Mouse (Mus musculus) CH12.LX (cell line): ENCODE data around the gene Camta1. TPM values are rescaled to one million over a fixed set of nuclear protein-coding genes. Genes with fewer than 3 reads are reported as not detected.

ENCODE experiments used
- DNase-seq: peaks from one replicate; pipeline ENCODE4 v3.0.0-alpha.2; 2013; ENCODE audit errors: extremely low read depth
- H3K27ac ChIP-seq: 2 replicates; pipeline ENCODE4 v1.5.1; 2012; ENCODE audit warnings: low read depth, mild to moderate bottlenecking, control low read depth, moderate library complexity; ENCODE audit not compliant: insufficient read depth
- H3K27me3 ChIP-seq: replicated peaks from 2 replicates; pipeline ENCODE3; 2012; ENCODE audit warnings: inconsistent platforms
- H3K36me3 ChIP-seq, 2 experiments: replicated peaks in 1 of 2; 2 replicates each; pipeline versions ENCODE3 to v1.6.1; 2012; ENCODE audit warnings: inconsistent platforms in 1 of 2, low read length in 1 of 2, mild to moderate bottlenecking in 1 of 2, mixed read lengths in 1 of 2, moderate library complexity in 1 of 2; ENCODE audit not compliant: control insufficient read depth in 1 of 2, insufficient read depth in 1 of 2
- H3K4me1 ChIP-seq, 2 experiments: 2 replicates each; pipeline ENCODE4 v1.6.1; 2012; ENCODE audit warnings: inconsistent platforms in 1 of 2, moderate library complexity in 1 of 2; ENCODE audit not compliant: insufficient read depth in 2 of 2, control insufficient read depth in 1 of 2
- H3K4me2 ChIP-seq: 2 replicates; pipeline ENCODE4 v1.6.1; 2012; ENCODE audit warnings: low read depth, mild to moderate bottlenecking, control low read depth; ENCODE audit not compliant: poor library complexity, insufficient read depth, severe bottlenecking
- H3K4me3 ChIP-seq, 3 experiments: fragments of 150-350 bp in 1 of 3; sonication (generic) in 1 of 3; replicated peaks in 1 of 3; 2 replicates each; pipeline versions ENCODE3 to v1.5.1; 2011 to 2012; ENCODE audit warnings: low read depth in 2 of 3, low read length in 2 of 3, mild to moderate bottlenecking in 2 of 3, moderate library complexity in 2 of 3, control low read depth in 1 of 3, improper control_type of control experiment in 1 of 3, inconsistent platforms in 1 of 3, mixed read lengths in 1 of 3; ENCODE audit not compliant: poor library complexity in 1 of 3
- H3K79me2 ChIP-seq: replicated peaks from 2 replicates; pipeline ENCODE4 v1.6.1; 2012; ENCODE audit warnings: mild to moderate bottlenecking, moderate library complexity; ENCODE audit not compliant: control insufficient read depth, poor library complexity, insufficient read depth, severe bottlenecking; ENCODE audit errors: extremely low read depth
- H3K9ac ChIP-seq: 2 replicates; pipeline ENCODE4 v1.6.1; 2012; ENCODE audit warnings: low read depth, mild to moderate bottlenecking, control low read depth, moderate library complexity; ENCODE audit not compliant: insufficient read depth
- H3K9me3 ChIP-seq: replicated peaks from 2 replicates; pipeline ENCODE3; 2012; ENCODE audit warnings: low read length, inconsistent platforms, mixed read lengths
- CTCF ChIP-seq, 2 experiments: IDR thresholded peaks in 1 of 2; conservative IDR thresholded peaks in 1 of 2; 2 replicates each; pipeline ENCODE4 v1.5.1; 2011 to 2012; ENCODE audit warnings: low read depth in 2 of 2, low read length in 2 of 2, improper control_type of control experiment in 1 of 2, inconsistent platforms in 1 of 2, mild to moderate bottlenecking in 1 of 2, moderate library complexity in 1 of 2
- GABPA ChIP-seq: IDR thresholded peaks from 2 replicates; pipeline ENCODE4 v1.6.1; 2012; ENCODE audit warnings: low read depth, low read length, improper control_type of control experiment, inconsistent platforms; ENCODE audit not compliant: insufficient replicate concordance
- IRF4 ChIP-seq: IDR thresholded peaks from 2 replicates; pipeline ENCODE4 v1.6.1; 2014; ENCODE audit warnings: low read depth, mild to moderate bottlenecking, inconsistent platforms, low read length, improper control_type of control experiment
- MAFK ChIP-seq: IDR thresholded peaks from 2 replicates; pipeline ENCODE4 v1.6.1; 2011; ENCODE audit warnings: low read length, improper control_type of control experiment; ENCODE audit not compliant: insufficient replicate concordance
- MAX ChIP-seq: IDR thresholded peaks from 2 replicates; pipeline ENCODE4 v1.6.1; 2011; ENCODE audit warnings: low read length, improper control_type of control experiment
- MAZ ChIP-seq: IDR thresholded peaks from 2 replicates; pipeline ENCODE4 v1.6.1; 2012; ENCODE audit warnings: low read depth, mild to moderate bottlenecking, inconsistent platforms, low read length, improper control_type of control experiment, moderate library complexity
- MEF2A ChIP-seq: IDR thresholded peaks from 2 replicates; pipeline ENCODE4 v1.6.1; 2014; ENCODE audit warnings: low read depth, mild to moderate bottlenecking, inconsistent platforms, low read length, improper control_type of control experiment, borderline replicate concordance
- NELFE ChIP-seq: IDR thresholded peaks from 2 replicates; pipeline ENCODE4 v1.6.1; 2011; ENCODE audit warnings: low read depth, low read length, improper control_type of control experiment
- NRF1 ChIP-seq: IDR thresholded peaks from 2 replicates; pipeline ENCODE4 v1.6.1; 2014; ENCODE audit warnings: low read depth, mild to moderate bottlenecking, inconsistent platforms, low read length, improper control_type of control experiment, moderate library complexity
- PAX5 ChIP-seq: IDR thresholded peaks from 2 replicates; pipeline ENCODE4 v1.6.1; 2012; ENCODE audit warnings: low read length, inconsistent platforms, mixed read lengths
- POLR2A ChIP-seq: IDR thresholded peaks from 2 replicates; pipeline ENCODE4 v1.6.1; 2011; ENCODE audit warnings: low read depth, mild to moderate bottlenecking, improper control_type of control experiment, low read length
- POLR2AphosphoS2 ChIP-seq: IDR thresholded peaks from 2 replicates; pipeline ENCODE4 v1.6.1; 2011; ENCODE audit warnings: low read depth, low read length, improper control_type of control experiment
- RCOR1 ChIP-seq: conservative IDR thresholded peaks from 2 replicates; pipeline ENCODE4 v1.6.1; 2012; ENCODE audit warnings: low read depth, mild to moderate bottlenecking, inconsistent platforms, low read length, improper control_type of control experiment
- TBP ChIP-seq: conservative IDR thresholded peaks from 2 replicates; pipeline ENCODE4 v1.6.1; 2011; ENCODE audit warnings: low read depth, low read length, improper control_type of control experiment
- TCF12 ChIP-seq: IDR thresholded peaks from 2 replicates; pipeline ENCODE4 v1.6.1; 2014; ENCODE audit warnings: low read depth, mild to moderate bottlenecking, inconsistent platforms, low read length, improper control_type of control experiment
- UBTF ChIP-seq: IDR thresholded peaks from 2 replicates; pipeline ENCODE4 v1.6.1; 2012; ENCODE audit warnings: low read depth, mild to moderate bottlenecking, inconsistent platforms, low read length, improper control_type of control experiment, moderate library complexity
- USF1 ChIP-seq: IDR thresholded peaks from 2 replicates; pipeline ENCODE4 v1.6.1; 2014; ENCODE audit warnings: low read depth, mild to moderate bottlenecking, inconsistent platforms, low read length, improper control_type of control experiment
- USF2 ChIP-seq: conservative IDR thresholded peaks from 2 replicates; pipeline ENCODE4 v1.6.1; 2011; ENCODE audit warnings: low read depth, low read length, improper control_type of control experiment
- ZKSCAN1 ChIP-seq: IDR thresholded peaks from 2 replicates; pipeline ENCODE4 v1.6.1; 2012; ENCODE audit warnings: low read depth, inconsistent platforms, low read length, improper control_type of control experiment, borderline replicate concordance
- ZMIZ1 ChIP-seq: IDR thresholded peaks from 2 replicates; pipeline ENCODE4 v1.6.1; 2012; ENCODE audit warnings: low read depth, mild to moderate bottlenecking, inconsistent platforms, low read length, improper control_type of control experiment
- ZNF384 ChIP-seq: IDR thresholded peaks from 2 replicates; pipeline ENCODE4 v1.6.1; 2012; ENCODE audit warnings: low read depth, low read length, improper control_type of control experiment, inconsistent platforms
- dilution Hi-C: fragments of 300-500 bp; cut with MboI; formaldehyde crosslinking; loops from 2 replicates; pipeline ENCODE4 v1.14.3; 2020; ENCODE audit warnings: low sequenced_read_pairs; ENCODE audit not compliant: extremely low pct_unique_long_range_greater_than_20kb, extremely low pct_ligation_motif_present
- in situ Hi-C: fragments of 300-500 bp; cut with MboI; formaldehyde crosslinking; loops from 3 replicates; pipeline ENCODE4 v1.14.3; 2019; ENCODE audit warnings: low sequenced_read_pairs, low pct_ligation_motif_present, low pct_unique_long_range_greater_than_20kb, mixed read lengths
- polyA plus RNA-seq: library from polyadenylated mRNA; unstranded; fragments of >175 nt; gene quantifications from 2 replicates; pipeline ENCODE4 v1.2.1, GENCODE M21; 2012; ENCODE audit warnings: low read depth; ENCODE audit not compliant: insufficient read length
- total RNA-seq, 2 experiments: library from RNA; depleted of rRNA; stranded (reverse); fragments of 300-350 nt in 1 of 2; fragments of >200 nt in 1 of 2; gene quantifications; 2 replicates each; pipeline ENCODE4 v1.2.3; 2012 to 2014

The Camta1 gene
- total and polyA plus RNA-seq, 3 experiments: 9.9 to 32.5 (median 15.3) TPM

- in situ Hi-C loops (no loop called here), dilution Hi-C loops (no loop called here)
- Histone ChIP-seq H3K27ac (no peak overlapping the region), H3K4me2 (no peak overlapping the region), H3K4me1 (no peaks in the 10 kb centered on the region), H3K79me2 (no peaks in the 10 kb centered on the region), H3K9me3 (peaks cover 83% of the 10 kb centered on the region), H3K4me3 (no peak overlapping the region), H3K9ac (no peak overlapping the region)
- no peak for TF ChIP-seq ZMIZ1
- TF ChIP-seq, all 38 proteins: peak for 0
- Histone ChIP-seq H3K36me3 (no peaks in the 10 kb centered on the region), H3K27me3 (no peaks in the 10 kb centered on the region)
- no peak for DNase-seq
Measured at GRCm38 (mm10) chr4:151633795-151634194, 227.9 kb downstream of the Camta1 start.

DNA sequence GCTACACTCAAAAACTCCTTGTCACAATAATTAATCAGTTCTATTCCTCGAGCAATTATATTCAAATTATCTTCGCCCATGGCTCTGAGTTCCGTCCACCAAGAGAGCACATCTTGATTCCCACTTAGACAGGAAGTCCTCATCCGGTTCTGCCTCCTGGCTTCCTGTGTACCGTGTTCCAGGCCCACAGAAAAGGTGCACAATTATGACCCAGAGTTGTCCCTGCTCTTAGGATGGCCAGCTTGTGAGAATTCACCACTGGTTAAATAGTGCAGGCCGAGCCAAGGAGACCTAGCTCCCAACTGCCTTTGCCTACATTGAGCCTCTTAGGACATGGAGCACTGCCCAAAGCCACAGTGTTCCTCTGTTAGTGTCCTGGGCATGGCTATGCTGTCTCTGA lies 229.4 kb downstream of the Camta1 start:
- H3K4me1 ChIP-seq: no peaks in the 10 kb centered on the region
- DNase-seq: no peak
- no peaks in the 10 kb centered on the region for H3K27me3 ChIP-seq
- no peak overlapping the region for H3K4me2 ChIP-seq
- H3K27ac ChIP-seq: no peak overlapping the region
- H3K79me2 ChIP-seq: no peaks in the 10 kb centered on the region
- no peaks in the 10 kb centered on the region for H3K36me3 ChIP-seq
- in situ Hi-C loops: no loop called here
- no peak overlapping the region for H3K9ac ChIP-seq
- peaks cover 86% of the 10 kb centered on the region for H3K9me3 ChIP-seq
- H3K4me3 ChIP-seq: no peak overlapping the region
- TF ChIP-seq MEF2A (no peak), ZNF384 (no peak), CTCF (conservative IDR thresholded peaks at IDR 0.05 in 1 of 2, IDR thresholded peaks at IDR 0.05 in 1 of 2; ENCODE audit: low read depth in 2 of 2, low read length in 2 of 2) (no peak), GABPA (no peak), ZMIZ1 (no peak), IRF4 (no peak), NELFE (no peak), MAX (no peak), NRF1 (no peak)
- dilution Hi-C loops: no loop called here

DNA sequence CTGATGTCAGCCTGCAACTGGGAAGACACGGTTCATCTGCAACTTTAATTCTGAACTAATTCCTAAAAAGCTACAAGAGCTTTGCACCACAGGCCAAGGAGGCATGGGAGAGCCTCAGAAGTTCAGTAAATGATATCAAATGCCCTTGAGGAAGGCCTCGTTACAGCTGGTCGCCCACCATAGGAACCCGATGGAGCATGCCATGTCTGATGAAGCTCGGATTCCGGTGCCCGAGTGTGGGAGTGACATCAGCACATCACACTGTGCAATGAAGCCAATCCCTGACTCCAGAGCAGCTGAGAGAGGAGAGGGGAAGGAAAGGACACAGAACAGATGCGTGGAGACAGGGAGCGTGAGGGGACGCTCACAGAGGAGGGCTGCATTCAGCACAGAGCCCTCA lies 231.0 kb downstream of the Camta1 start:
- H3K4me1 ChIP-seq: no peaks in the 10 kb centered on the region
- TF ChIP-seq PAX5 (no peak), RCOR1 (no peak), POLR2AphosphoS2 (no peak), UBTF (no peak), POLR2A (no peak), ZMIZ1 (no peak), TCF12 (no peak), TBP (no peak), NRF1 (no peak), USF1 (no peak), ZKSCAN1 (no peak), MAZ (no peak), MAFK (no peak), IRF4 (no peak), USF2 (no peak)
- dilution Hi-C loops: no loop called here

More for the DNA sequence above, 231.0 kb downstream of the Camta1 start:
- no peaks in the 10 kb centered on the region for H3K79me2 ChIP-seq
- no peak for DNase-seq
- H3K9ac ChIP-seq: no peak overlapping the region
- no peak overlapping the region for H3K4me3 ChIP-seq
- in situ Hi-C loops: no loop called here
- H3K9me3 ChIP-seq: peaks cover 87% of the 10 kb centered on the region
- H3K27ac ChIP-seq: no peak overlapping the region
- no peak overlapping the region for H3K4me2 ChIP-seq
- H3K27me3 ChIP-seq: no peaks in the 10 kb centered on the region
- no peaks in the 10 kb centered on the region for H3K36me3 ChIP-seq
